Mouse (Mus musculus) small intestine, adult 2 months (tissue): ENCODE results near the gene Tmc7.

Experiments used
- CTCF ChIP-seq: fragments of 200-500 bp; IDR thresholded peaks from 2 replicates; pipeline ENCODE4 v1.5.1; 2012; ENCODE audit warnings: low read depth, mild to moderate bottlenecking, control low read depth, inconsistent platforms, low read length, moderate library complexity, mixed read lengths; ENCODE audit not compliant: insufficient replicate concordance, insufficient read length; ENCODE audit errors: extremely low read depth
- POLR2A ChIP-seq: fragments of 200-500 bp; IDR thresholded peaks from 2 replicates; pipeline ENCODE4 v1.6.1; 2012; ENCODE audit warnings: low read depth, mild to moderate bottlenecking, control low read depth, inconsistent platforms, low read length, moderate library complexity

- TF ChIP-seq CTCF (no peak), POLR2A (no peak)
Measured at GRCm38 (mm10) chr7:118621094-118621493, 36.6 kb upstream of the Tmc7 start.
